Mouse (Mus musculus) erythroid progenitor cell, adult 5-6 weeks (primary cell): ENCODE results near the gene Me1. TPM values are rescaled to one million over a fixed set of nuclear protein-coding genes. Genes with fewer than 3 reads are reported as not detected.

Source experiments
- ATAC-seq: replicated peaks from 2 replicates; pipeline ENCODE4 v1.8.0; 2016; ENCODE audit warnings: moderate number of reproducible peaks, mild to moderate bottlenecking, moderate TSS enrichment, inconsistent platforms; ENCODE audit not compliant: poor library complexity, low FRiP score, severe bottlenecking
- total RNA-seq, 2 experiments: library from RNA; stranded (forward) in 1 of 2; stranded (reverse) in 1 of 2; fragments of 150-400 nt in 1 of 2; fragments of 186-747, 209-891 nt in 1 of 2; gene quantifications; 2 replicates each; pipeline versions ENCODE4 v1.2.3 to v1.2.4; 2015 to 2017; ENCODE audit warnings: low replicate concordance in 2 of 2

Me1 gene
- total RNA-seq, 2 experiments from 2014 or later: 1.1 TPM; not detected in 1

DNA sequence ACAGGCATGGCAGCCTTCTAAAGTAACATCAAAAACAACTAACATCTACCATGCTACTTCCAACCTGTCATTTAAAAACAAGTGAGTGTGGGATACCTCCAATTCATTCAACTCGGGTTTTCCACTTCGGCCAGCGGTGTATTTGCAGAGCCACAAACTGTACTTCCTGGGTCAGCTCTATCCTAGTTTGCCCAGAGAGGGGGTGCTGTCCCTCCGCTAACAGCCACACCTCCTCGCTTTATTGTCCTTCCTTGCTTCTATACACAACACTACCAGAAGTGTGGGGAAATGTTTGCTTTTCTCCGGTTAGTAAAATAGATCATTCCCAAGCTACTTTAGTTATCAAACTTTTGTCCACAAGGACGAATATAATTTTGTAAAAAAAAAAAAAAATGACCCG lies 124.8 kb downstream of the Me1 start:
- ATAC-seq: no peak

DNA sequence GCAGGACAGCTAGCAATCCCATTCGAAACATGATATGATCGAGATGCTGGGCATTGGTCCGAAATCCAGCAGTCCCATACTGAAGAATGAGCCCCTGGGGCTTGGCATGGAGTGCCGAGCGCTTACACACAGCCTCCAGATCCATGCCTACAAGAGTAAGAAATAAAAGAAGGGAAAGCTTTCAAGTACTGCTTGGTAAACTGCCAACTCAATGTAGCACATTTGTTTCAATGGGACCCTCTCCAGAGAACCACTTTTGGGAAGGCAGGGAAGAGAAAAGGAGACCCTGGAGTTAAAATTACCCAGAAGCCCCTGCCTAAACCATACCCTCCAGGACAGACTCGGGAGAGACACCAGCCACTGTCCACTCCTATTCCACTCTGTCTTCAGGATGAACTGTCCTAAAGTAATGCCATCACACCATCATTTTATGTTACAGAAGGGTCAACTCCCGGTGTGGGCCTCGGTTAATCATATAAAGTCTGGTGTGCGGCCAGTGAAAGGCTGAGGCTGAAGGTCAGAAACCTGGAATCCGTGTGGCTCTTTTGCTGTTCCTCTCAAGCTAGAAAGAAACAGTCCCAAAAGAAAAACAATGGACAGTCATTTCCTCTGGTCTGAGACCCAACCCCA lies 125.4 kb downstream of the Me1 start:
- ATAC-seq: no peak

DNA sequence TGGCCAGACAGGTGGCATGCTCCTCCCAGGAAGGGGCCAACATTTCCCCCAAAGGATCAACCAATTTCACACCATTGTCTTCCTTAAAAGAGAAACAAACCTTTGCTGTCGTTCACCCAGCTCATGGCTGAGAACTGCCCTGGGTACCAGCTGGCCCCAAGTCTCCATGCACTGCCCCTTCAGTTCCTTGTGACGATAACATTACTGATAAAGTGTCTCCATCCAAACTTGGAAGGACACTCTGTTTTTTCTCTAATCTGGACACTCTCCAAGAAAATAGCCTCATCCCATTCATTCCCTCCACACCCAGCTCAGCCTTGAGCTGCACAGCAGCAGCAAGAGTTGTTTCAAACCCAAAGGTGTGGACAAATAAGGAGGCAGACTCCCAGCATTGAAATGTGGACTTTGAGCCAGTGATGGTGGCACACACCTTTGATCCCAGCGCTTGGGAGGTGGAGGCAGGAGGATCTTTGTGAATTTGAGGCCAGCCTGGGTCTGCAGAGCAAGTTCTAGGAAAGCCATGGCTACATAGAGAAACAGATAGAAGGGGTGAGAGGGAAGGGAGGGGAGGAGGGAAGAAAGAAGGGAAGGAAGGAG lies 126.3 kb downstream of the Me1 start:
- no peak for ATAC-seq

DNA sequence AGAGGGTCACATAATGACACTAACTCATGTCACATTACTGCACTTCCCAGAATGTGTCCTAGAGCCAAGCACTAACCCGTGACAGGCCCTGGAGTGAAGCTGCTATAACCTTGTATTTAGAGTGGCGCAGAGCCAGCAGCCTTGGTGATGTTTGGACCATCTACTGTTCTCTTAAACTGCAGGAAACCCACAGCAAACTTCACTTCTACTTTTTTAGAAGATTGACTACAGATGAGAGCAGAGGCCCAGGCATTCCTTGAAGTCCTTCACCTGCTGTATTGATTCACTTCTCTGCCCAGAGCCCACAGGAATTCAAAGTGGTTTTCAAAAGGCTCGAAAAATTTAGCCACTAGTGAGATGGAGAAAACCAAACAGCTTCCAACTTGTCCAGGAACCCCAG lies 135.2 kb downstream of the Me1 start:
- no peak for ATAC-seq

DNA sequence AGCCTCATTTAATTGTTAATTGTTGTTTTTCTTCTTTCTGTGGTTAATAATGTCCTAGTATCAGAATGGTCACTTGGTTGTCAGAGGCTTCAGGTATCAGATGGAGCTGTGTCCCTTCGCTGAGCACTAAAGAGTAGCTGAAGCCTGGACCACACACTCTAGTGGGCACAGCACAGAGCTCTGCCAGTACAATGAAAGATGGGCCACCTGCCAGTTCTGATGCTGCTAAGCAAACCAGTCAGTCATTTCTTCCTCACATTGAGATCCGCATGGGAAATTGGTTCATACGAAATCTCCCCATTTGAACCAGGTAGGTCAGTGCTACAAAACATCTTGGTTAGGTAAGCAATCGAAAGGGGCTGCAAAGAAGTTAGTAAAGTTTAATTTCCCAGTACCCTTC lies 141.1 kb downstream of the Me1 start:
- ATAC-seq: no peak

DNA sequence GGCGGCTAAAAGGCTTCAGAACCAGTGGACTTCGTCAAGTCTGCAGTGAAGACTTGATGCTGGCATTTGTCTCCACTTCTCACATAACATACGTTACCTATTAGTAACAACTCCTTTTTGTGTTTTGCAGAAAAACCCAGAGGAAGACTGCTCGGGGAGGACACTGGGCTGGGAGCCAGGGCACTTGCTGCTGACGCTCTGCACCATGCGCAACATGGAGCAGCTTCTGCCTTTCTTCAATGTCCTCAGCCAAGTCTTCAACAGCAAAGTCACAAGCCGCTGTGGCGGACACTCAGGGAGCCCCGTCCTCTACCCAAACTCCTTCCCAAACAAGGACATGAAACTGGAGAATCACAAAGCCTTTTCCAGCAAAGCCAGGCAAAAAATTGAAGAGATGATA lies 141.9 kb downstream of the Me1 start:
- no peak for ATAC-seq

DNA sequence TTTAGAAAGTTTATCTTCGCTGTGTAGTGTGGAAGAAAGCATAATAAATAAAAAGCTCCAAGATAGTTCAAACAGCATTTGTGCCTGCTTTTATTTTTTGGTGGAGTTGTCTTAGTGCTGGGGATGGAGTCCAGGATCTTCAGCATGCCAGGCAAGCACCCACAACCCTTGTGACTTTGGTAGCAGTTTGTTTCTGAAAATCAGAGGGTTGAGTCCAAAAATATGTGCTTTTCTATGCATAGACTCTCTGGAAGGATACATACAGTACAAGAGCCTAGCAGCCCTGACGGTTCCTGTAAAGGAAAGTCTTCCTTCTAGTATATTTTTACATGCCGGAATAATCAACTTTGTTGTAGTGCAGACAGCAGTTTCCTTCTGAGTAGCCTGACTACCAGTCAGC lies 145.0 kb downstream of the Me1 start:
- ATAC-seq: no peak

DNA sequence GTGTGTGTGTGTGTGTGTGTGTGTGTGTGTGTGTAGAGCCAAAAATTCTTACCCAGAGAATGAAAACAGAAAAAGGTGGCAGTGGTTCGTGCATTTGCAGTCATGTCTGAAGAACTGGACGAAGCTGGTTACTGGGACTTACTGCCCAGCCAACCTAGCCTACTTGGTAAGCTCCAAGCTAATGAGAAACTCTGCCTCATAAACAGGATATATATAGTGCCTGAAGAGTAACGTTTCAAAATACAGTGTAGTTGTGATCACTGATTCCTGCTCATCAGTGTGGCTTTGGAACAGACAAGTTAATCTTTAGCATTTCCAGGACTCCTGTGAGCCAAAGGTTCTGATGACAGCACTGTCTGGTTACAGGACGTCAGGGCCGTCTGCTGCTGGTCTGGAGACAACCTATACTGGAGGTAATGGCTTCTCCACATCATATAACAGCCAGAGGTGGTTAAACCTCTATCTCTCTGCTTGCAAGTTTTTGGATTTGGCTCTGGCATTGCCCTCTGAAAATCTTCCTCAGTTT lies 146.1 kb downstream of the Me1 start:
- ATAC-seq: no peak

DNA sequence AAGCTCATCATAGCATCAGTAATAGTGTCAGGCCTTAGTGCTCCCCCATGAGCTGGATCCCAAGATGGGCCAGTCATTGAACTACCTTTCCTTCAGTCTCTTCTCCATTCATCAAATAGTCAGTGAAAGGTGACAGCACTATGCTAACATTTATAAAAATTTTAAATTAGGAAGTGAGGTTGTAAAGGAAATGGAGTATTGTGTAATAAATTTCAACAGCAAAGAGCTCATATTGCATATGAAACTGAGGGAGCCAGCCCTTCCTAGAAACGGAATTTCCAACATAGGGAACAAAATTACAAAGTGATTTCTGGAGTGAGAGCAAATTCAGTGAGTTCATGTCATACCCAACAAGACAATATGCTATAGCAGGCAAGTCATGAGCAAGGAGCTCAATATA lies 151.2 kb downstream of the Me1 start:
- ATAC-seq: no peak

DNA sequence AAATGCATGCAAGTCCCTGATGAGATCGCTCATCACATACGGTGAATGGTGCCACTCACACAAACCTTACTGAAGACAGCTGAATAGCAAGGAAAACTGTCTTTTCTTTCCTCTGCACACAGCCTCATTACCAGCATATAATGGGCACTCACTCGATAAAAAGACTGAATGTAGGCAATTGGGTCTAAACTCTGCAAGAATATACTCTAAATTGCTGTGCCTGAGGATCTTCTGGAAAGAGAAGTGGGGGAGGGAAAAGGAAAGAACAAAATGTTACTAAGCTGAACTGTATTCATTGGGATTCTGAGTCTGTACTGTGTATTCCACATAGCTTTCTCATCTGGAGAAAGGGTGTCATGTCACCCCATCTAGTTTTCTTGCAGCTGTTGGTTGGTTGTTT lies 152.3 kb downstream of the Me1 start:
- no peak for ATAC-seq

DNA sequence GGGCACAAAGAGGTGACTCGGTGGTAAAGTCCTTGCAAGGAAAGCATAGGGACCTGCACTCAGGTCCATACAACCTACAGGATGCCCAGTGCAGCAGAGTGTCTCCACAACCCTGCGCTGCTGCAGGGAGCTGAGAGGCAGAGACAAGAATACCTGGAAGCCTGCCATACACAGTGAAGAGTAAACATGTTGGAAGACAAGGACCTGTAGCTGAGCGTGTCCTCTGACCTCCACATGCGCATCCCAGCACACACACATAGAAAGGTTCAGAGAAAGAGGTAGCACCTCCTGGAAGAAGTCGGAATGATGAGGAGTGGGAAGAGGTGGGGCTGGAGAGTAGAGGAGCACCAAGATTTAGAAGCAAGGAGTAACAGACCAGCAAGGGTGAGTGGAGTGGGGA lies 161.7 kb downstream of the Me1 start:
- no peak for ATAC-seq

Other genes starting within 250 kb of the Me1 start
- gene Ube2cbp, start 231.0 kb downstream of the Me1 start, total RNA-seq (2015; ENCODE audit: low replicate concordance): 3.4 TPM in 1 of 2 replicates, not detected in the other
- 2.6 TPM in 1 of 2 replicates, not detected in the other for gene Ube2cbp, start 231.0 kb downstream of the Me1 start, total RNA-seq (2017; ENCODE audit: low replicate concordance)
- gene Dop1a, start 228.8 kb downstream of the Me1 start, total RNA-seq (2015; ENCODE audit: low replicate concordance): 31.4 and 37.3 TPM in 2 replicates
- gene Dop1a, start 228.8 kb downstream of the Me1 start, total RNA-seq (2017; ENCODE audit: low replicate concordance): 16.6 and 21.4 TPM in 2 replicates
- 5.0 and 9.0 TPM in 2 replicates for gene Pgm3, start 124.1 kb downstream of the Me1 start, total RNA-seq (2015; ENCODE audit: low replicate concordance)
- gene Pgm3, start 124.1 kb downstream of the Me1 start, total RNA-seq (2017; ENCODE audit: low replicate concordance): 1.5 and 2.9 TPM in 2 replicates
- 3.8 TPM in 1 of 2 replicates, not detected in the other for gene Rwdd2a, start 124.0 kb downstream of the Me1 start, total RNA-seq (2015; ENCODE audit: low replicate concordance)
- gene Rwdd2a, start 124.0 kb downstream of the Me1 start, total RNA-seq (2017; ENCODE audit: low replicate concordance): not detected in 2 replicates
- not detected in 2 replicates for gene Prss35, start 47.7 kb upstream of the Me1 start, total RNA-seq (2015; ENCODE audit: low replicate concordance)
- not detected in 2 replicates for gene Prss35, start 47.7 kb upstream of the Me1 start, total RNA-seq (2017; ENCODE audit: low replicate concordance)
- not detected in 2 replicates for gene Snap91, start 184.7 kb upstream of the Me1 start, total RNA-seq (2015; ENCODE audit: low replicate concordance)
- gene Snap91, start 184.7 kb upstream of the Me1 start, total RNA-seq (2017; ENCODE audit: low replicate concordance): not detected in 2 replicates